Mouse (Mus musculus) olfactory bulb, adult 2 months (tissue): Measurements from ENCODE around the gene Slco2b1.

Experiments
- CTCF ChIP-seq: fragments of 200-500 bp; IDR thresholded peaks from 2 replicates; pipeline ENCODE4 v1.5.1; 2012; ENCODE audit warnings: low read depth, mild to moderate bottlenecking, low read length, moderate library complexity; ENCODE audit not compliant: insufficient read depth
- POLR2A ChIP-seq: fragments of 200-500 bp; IDR thresholded peaks from 2 replicates; pipeline ENCODE4 v1.6.1; 2012; ENCODE audit warnings: mild to moderate bottlenecking, low read depth, low read length, moderate library complexity; ENCODE audit not compliant: insufficient read depth

DNA sequence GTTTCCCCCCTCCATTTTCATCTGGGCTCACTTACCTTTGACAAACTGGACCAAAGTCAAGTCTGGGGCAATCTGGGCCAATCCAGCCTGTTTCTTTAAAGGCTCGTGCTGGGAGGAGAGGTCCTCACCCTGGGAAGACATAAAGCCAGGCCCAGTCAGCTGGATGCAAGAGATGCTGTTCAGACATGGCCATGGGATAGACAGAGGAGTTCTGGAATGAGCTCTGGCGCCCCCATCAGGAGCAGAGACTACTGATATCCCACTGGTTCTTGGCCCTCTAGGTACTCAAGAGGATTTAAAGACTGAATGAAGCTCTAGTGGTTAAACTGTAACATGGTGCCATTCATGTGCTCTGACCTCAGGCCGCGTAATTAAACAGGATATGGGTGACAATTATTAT is 40.2 kb downstream of the Slco2b1 start:
- TF ChIP-seq POLR2A (no peak), CTCF (no peak)
